Mouse (Mus musculus): Measurements from ENCODE around the gene Ppp1r21. TPM values are rescaled to one million over a fixed set of nuclear protein-coding genes. Genes with fewer than 3 reads are reported as not detected.
A peak's percentile ranks its signal among the peaks of the same experiment; 100 is the strongest.

The Ppp1r21 gene
- polyA plus RNA-seq (2012; rRNA removed): 18.2 and 21.0 TPM in 2 replicates

- no peak for DNase-seq (ENCODE audit: low read depth, low spot score)
- WGBS: 6% methylated on average over 43 of the region's 49 CpGs
Observed at GRCm38 (mm10) chr17:88529519-88530235, at the start of gene Ppp1r21. Ppp1r21 (plus strand) TSS chr17:88530118.

- no peak for DNase-seq (ENCODE audit: low read depth, low spot score)
- 91% methylated on average over 10 of the region's 10 CpGs for WGBS
Observed at GRCm38 (mm10) chr17:88480369-88480768, 49.5 kb upstream of the Ppp1r21 start.

GRCm38 (mm10) chr17:88481062-88481461, 48.9 kb upstream of the Ppp1r21 start:
- DNase-seq (ENCODE audit: low read depth, low spot score): no peak
- 91% methylated on average over 2 of the region's 2 CpGs for WGBS

DNA sequence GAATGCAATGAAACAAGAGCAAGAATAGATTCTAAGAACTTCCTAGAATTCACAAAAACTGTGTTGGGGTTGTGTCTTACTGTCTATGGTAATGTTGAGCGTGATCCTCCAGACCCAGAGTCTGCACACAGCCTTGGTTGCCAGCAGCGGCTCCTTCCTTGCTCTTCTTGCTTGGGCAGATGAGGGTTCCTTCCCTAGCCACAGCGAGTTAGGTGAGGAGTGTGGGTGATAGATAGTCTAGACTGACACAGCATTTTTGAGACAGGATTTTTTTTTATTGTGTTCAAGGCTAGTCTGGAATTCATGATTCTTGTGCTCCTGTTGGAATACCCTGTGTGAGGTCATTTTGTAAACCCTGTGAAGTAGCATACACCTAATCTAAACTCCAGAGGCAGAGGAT, 48.3 kb upstream of the Ppp1r21 start:
- WGBS: 90% methylated on average over 3 of the region's 3 CpGs
- no peak for DNase-seq (ENCODE audit: low read depth, low spot score)

GRCm38 (mm10) chr17:88484539-88484938, 45.4 kb upstream of the Ppp1r21 start:
- no peak for DNase-seq (ENCODE audit: low read depth, low spot score)
- 90% methylated on average over 11 of the region's 11 CpGs for WGBS

DNA sequence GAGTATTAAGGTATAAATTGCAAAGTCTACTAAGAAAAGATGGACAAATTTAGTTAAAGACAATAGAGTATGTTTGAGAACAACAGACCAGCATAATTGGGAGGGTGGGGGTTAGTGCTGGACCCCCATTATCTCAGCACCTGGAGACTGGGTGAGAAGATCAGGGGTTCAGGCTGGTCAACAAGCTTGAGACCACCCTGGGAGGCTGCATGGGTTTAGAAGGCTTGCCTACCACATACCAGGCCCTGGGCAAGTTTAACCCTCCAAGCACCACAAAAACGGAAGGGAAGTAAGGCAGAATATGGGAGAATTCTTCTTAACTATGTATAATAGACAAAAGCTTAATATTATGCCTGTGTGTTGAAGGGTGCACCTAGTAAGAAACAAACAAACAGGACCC, 45.0 kb upstream of the Ppp1r21 start:
- WGBS: 97% methylated on average over 1 of the region's 1 CpGs
- DNase-seq (ENCODE audit: low read depth, low spot score): no peak

GRCm38 (mm10) chr17:88490546-88490945, 39.4 kb upstream of the Ppp1r21 start:
- DNase-seq (ENCODE audit: low read depth, low spot score): no peak
- WGBS: 85% methylated on average over 10 of the region's 10 CpGs

DNA sequence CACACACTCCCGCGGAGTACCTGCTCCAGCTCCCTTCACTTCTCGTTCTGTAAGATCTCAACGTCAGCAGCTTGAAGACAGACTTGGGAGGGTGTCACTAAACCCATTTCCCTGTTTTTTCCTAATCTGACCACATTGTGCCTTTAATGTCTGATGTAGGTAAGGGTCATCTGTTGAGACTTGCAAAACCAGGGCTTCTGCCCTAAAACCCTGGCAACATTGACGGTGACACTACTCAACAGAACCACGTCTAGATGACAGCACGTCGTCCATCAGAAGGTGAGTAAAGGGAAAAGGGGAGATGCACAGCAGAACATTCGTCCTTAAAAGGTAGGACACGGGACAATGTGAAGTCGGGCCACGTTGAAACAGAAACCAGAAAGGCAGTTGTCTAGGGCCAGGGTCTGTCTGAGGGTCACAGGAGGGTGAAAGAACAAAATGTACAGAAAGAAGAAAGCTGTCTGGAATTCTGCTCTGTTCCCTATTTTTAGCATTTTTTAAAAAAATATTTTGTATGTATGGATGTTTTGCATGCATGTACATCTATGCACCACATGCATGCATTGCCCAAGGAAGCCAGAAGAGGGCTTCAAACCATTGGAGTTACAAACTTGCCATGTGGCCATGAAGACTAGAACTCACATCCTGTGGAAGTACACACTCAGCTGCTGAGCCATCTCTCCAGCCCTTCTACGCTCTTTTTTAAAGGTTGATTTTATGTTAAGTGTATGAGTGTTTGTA, 38.4 kb upstream of the Ppp1r21 start:
- WGBS: 95% methylated on average over 13 of the region's 13 CpGs
- no peak for DNase-seq (ENCODE audit: low read depth, low spot score)

- 93% methylated on average over 5 of the region's 5 CpGs for WGBS
- DNase-seq (ENCODE audit: low read depth, low spot score): no peak
Observed at GRCm38 (mm10) chr17:88492107-88492460, 37.8 kb upstream of the Ppp1r21 start.

DNA sequence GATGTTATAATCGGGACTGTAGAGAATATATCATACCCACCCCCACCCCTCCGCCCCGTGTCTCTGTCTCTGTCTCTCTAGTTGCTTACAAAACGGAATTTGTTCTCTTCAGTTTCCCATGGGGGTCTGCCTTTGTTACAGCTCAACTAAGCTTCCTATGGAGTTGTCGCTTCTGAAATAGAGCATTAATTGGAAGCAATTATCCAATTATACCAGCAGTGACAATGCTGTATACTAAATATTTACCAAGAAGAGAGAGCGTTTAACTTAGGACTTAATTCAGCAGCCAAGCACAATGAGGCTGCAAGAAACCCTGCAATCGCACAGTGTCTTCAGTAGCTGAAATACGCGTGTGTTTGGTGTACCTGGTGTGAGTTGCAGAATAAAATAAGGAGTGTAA, 36.4 kb upstream of the Ppp1r21 start:
- 89% methylated on average over 9 of the region's 9 CpGs for WGBS

DNA sequence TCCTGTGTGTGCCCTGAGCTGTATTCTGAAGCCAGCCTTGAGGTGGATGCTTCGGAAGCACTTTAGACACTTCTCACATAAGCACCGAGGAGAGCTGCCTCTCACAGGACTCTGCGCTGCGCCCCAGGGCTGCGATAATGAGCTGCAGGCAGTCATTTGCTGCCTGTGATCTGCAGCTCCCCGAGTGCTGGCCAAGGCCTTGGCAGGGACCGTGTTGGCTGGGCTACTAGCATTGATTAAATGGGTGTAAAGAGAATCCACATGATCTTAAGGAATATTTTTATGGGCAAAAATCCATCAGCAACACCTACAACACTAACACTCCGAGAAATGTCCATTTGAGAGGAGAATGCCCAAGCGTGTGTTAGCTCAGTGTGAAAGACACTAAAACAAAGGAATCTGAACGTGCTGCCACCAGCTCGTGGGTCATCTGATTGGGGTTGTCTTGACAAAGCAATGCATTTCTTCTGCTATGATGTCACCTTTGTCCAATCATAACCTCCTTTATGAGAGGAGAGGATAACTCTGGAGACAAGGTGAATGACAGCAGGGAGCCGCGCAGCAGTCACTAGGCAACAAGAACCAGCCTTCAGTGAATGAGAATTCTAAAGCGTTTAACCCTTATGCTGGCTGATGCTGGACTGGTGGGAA, 35.7 kb upstream of the Ppp1r21 start:
- no peak for DNase-seq (ENCODE audit: low read depth, low spot score)
- WGBS: 79% methylated on average over 14 of the region's 14 CpGs

More for the DNA sequence above, 36.4 kb upstream of the Ppp1r21 start:
- no peak for DNase-seq (ENCODE audit: low read depth, low spot score)

GRCm38 (mm10) chr17:88494772-88495132, 35.2 kb upstream of the Ppp1r21 start:
- DNase-seq (ENCODE audit: low read depth, low spot score): no peak
- WGBS: 85% methylated on average over 10 of the region's 10 CpGs

DNA sequence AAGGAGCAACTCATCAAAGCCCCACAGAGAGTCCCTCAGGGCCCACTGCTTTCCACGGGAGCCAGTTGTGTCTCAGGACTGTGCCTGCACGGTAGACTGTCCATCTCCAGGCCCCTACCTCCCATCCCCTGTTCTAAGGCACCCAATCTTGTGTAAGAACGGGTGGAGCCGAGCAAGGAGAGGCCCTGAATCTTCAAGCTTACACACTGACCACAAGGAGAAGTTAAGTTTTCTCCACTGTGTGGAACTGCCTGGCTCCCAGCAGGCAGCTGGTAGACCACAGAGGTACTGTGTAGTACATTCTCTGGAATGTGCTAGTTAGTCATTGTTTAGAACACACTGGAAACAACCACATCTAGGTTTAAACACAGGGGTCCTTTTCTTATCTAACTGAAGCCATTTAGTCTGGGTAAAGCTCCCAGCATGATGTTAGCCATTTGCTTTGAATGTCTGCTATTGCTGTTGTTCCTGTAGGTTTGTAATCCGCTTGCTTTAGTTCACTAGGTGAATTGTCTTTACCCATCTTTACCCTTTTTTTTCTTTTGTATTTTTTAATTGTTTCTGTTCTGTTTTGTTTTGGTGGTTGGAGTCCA, 31.7 kb upstream of the Ppp1r21 start:
- 89% methylated on average over 5 of the region's 5 CpGs for WGBS

GRCm38 (mm10) chr17:88504056-88504455, 25.9 kb upstream of the Ppp1r21 start:
- no peak for DNase-seq (ENCODE audit: low read depth, low spot score)
- WGBS: 90% methylated on average over 13 of the region's 13 CpGs

More for the DNA sequence above, 31.7 kb upstream of the Ppp1r21 start:
- no peak for DNase-seq (ENCODE audit: low read depth, low spot score)

GRCm38 (mm10) chr17:88505275-88505723, 24.6 kb upstream of the Ppp1r21 start:
- DNase-seq (ENCODE audit: low read depth, low spot score): no peak
- 69% methylated on average over 10 of the region's 10 CpGs for WGBS

DNA sequence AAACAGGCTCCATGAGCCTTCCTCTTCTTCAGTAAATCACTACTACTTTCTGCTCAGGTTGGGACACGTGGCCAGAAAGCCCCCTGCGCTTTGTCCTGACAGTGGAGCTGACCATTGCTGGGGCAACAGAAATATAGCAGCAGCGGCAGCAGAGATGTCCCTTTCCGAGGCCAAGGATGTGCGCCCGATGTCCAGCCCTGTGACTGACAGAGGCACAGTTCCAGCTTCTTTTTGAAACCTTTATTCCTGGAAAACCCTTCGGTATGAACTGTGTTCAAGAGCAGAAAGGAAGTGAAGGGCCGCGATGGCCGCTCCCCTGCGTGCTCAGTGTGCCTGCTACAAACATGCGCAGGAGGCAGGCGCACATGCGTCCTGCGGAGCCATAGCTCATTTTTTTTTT, 24.0 kb upstream of the Ppp1r21 start:
- no peak for DNase-seq (ENCODE audit: low read depth, low spot score)
- 91% methylated on average over 15 of the region's 15 CpGs for WGBS

DNA sequence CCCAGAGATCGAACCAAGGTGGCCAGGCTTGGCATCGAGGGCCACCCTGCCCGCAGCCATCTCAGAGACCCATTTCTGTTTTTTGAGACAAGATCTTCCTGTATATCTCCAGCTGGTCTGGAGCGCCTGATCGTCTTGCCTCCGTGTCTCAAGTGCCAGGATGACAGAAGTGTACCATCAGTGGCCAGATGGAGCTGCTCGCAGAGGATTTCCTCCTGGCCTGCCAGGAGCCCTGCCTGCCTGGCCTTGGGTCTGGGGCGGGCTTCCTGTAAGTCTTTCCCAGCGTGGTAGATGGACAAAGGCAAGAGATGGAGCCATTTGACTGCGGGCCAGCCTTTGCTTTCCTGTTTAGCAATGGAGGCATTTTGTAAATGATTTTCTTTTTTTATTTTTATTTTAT, 22.5 kb upstream of the Ppp1r21 start:
- WGBS: 89% methylated on average over 10 of the region's 10 CpGs
- no peak for DNase-seq (ENCODE audit: low read depth, low spot score)

DNA sequence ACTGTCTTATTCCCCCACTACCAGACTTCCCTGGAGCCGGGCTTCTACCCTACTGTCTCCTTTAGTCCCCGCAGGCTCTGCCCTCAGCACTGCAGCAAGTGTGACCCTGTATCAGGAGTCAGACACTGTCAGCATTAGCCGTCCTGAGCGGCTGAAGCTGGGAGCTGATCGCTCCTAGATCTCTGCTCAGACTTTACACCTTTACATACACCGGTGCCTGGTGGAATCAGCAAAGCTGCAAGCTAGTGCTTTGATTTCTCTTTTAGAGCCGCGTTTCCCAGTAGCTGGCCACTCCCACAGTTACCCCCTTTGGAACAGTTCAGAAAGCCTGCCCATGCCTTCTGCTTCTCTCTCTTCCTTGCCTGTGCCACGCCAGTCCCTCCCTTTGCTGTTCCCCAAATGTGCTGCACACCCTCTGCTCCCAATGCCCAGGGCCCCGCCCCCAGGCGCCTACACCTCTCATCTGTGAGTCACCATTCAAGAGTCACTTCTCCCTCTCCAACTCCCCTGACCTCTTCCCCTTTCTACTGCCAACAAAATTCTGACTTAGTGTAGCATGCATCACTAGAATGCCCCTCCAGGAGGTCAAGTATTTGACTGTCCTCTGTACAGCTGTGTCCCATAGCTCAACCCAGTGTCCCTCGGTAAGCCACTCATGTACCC, 20.9 kb upstream of the Ppp1r21 start:
- WGBS: 17% methylated on average over 12 of the region's 12 CpGs
- DNase-seq (ENCODE audit: low read depth, low spot score): no peak

DNA sequence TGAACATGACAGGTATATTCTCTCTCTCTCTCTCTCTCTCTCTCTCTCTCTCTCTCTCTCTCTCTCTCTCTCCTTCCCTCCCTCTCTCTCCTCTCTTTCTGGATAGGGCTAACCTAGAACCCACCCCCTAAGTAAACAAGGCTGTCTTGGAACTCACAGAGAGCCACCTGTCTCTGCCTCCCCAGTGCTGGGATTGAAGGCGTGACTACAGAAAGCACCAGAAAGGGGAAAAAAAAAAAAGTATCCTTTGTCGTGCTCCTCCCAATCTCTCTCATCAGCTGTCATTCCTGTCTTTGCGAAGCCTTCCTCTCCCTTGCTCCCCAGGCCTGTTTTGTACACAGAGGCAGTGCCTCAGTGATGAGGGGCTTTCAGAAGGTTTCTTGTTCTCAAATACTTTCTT, 19.9 kb upstream of the Ppp1r21 start:
- DNase-seq (ENCODE audit: low read depth, low spot score): no peak
- 77% methylated on average over 3 of the region's 3 CpGs for WGBS

DNA sequence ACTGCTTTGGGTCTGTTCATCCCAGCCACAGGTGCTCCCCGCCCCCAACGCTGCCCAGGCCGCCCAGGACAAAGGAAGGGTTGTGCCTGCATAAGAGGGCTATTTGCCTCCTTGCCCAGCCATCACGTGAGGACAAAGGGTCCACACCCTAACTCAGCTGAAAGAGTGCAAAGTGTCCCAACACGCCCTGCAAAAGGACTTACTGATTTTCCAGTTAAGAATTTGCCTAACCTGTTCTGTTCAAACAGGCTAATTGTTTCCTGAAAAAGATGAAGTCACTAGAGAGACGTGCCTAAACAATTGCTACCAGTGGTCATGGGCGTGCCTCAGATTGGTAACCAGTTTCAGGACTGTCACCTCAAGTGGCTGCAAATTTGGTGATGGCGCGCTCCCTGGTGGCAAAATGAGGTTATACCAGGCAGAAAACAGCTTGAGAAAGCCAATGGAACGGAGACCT, 18.8 kb upstream of the Ppp1r21 start:
- WGBS: 14% methylated on average over 10 of the region's 10 CpGs

More for the DNA sequence above, 18.8 kb upstream of the Ppp1r21 start:
- peak; percentile 65 for DNase-seq (ENCODE audit: low read depth, low spot score)
